Mouse (Mus musculus) olfactory bulb, adult 2 months (tissue): Measurements from ENCODE around the gene Glyctk.

Experiments used
- CTCF ChIP-seq: fragments of 200-500 bp; IDR thresholded peaks from 2 replicates; pipeline ENCODE4 v1.5.1; 2012; ENCODE audit warnings: low read depth, mild to moderate bottlenecking, low read length, moderate library complexity; ENCODE audit not compliant: insufficient read depth
- POLR2A ChIP-seq: fragments of 200-500 bp; IDR thresholded peaks from 2 replicates; pipeline ENCODE4 v1.6.1; 2012; ENCODE audit warnings: mild to moderate bottlenecking, low read depth, low read length, moderate library complexity; ENCODE audit not compliant: insufficient read depth

- TF ChIP-seq CTCF (no peak), POLR2A (peak; percentile 92)
Measured at GRCm38 (mm10) chr9:106202819-106203636, 45.1 kb upstream of the Glyctk start, which contains the start of gene Twf2.
